Mouse (Mus musculus) small intestine, adult 2 months (tissue): ENCODE results near the gene Akr1c13. TPM values are rescaled to one million over a fixed set of nuclear protein-coding genes. Genes with fewer than 3 reads are reported as not detected.

Experiments
- H3K27ac ChIP-seq: fragments of 200-500 bp; 2 replicates; pipeline ENCODE4 v1.5.1; 2012; ENCODE audit warnings: low read depth, low read length, control low read depth, inconsistent platforms; ENCODE audit not compliant: insufficient read depth
- H3K27me3 ChIP-seq: fragments of 200-500 bp; 2 replicates; pipeline ENCODE4 v1.6.1; 2012; ENCODE audit warnings: mild to moderate bottlenecking, moderate library complexity, low read length, inconsistent platforms; ENCODE audit not compliant: control insufficient read depth, insufficient read depth
- H3K36me3 ChIP-seq: fragments of 200-500 bp; 2 replicates; pipeline ENCODE4 v1.6.1; 2012; ENCODE audit warnings: mild to moderate bottlenecking, low read length, control low read depth, inconsistent platforms; ENCODE audit not compliant: control insufficient read depth, insufficient read depth
- H3K4me1 ChIP-seq: fragments of 200-500 bp; 2 replicates; pipeline ENCODE4 v1.6.1; 2012; ENCODE audit warnings: low read length, inconsistent platforms, mixed read lengths; ENCODE audit not compliant: control insufficient read depth, insufficient read depth, insufficient read length
- H3K4me3 ChIP-seq: fragments of 200-500 bp; 2 replicates; pipeline ENCODE4 v1.5.1; 2012; ENCODE audit warnings: low read depth, mild to moderate bottlenecking, control low read depth, inconsistent platforms, low read length, moderate library complexity
- CTCF ChIP-seq: fragments of 200-500 bp; IDR thresholded peaks from 2 replicates; pipeline ENCODE4 v1.5.1; 2012; ENCODE audit warnings: low read depth, mild to moderate bottlenecking, control low read depth, inconsistent platforms, low read length, moderate library complexity, mixed read lengths; ENCODE audit not compliant: insufficient replicate concordance, insufficient read length; ENCODE audit errors: extremely low read depth
- POLR2A ChIP-seq: fragments of 200-500 bp; IDR thresholded peaks from 2 replicates; pipeline ENCODE4 v1.6.1; 2012; ENCODE audit warnings: low read depth, mild to moderate bottlenecking, control low read depth, inconsistent platforms, low read length, moderate library complexity
- WGBS: fragments of 180-500 bp; shearing (Covaris S2); methylation state at CpG from one replicate; pipeline ENCODE4 v1.1.7; 2018; 5-methylcytosine and 5-hydroxymethylcytosine counted together
- polyA plus RNA-seq: library from polyadenylated mRNA; depleted of rRNA; stranded (reverse); fragments of >200 nt; gene quantifications from 2 replicates; pipeline ENCODE4 v1.2.3, GENCODE M21; 2012; rRNA removed

Gene Akr1c13
- polyA plus RNA-seq, 1 experiment = 5.9 TPM

DNA sequence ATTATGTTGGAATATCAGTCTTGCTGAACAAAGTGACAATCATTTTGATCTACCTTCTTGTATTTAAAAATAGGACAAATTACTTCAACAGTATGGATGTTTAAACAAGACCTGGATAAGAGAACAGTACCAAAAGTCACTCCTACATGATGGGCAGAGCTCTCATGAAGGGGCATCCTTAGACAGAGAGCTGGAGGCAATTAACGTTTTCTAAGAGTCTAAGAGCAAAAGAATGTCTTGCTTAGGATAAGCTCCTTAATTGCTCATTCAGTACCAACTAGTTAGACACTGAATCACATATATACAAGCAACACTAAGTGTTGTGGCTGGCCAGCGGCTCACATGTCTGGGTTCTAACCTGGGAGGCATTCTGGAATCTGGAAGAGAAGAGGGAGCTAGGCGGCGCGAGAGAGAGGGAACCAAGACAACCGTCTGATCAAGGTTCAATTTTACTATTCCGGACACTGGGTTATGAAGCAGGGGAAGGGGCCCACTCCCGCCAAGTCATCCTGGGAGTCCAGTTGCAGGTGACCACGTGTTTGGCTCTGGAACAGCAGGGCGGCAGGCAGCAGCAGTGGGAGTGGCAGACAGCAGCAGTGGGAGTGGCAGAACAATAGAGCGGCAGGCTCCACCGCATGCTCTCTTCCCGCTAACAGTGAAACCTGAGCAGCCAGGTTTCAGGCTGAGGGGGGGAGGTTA is 54.1 kb downstream of the Akr1c13 start:
- Histone ChIP-seq H3K27me3 (no peaks in the 10 kb centered on the region), H3K4me1 (no peaks in the 10 kb centered on the region), H3K27ac (no peak overlapping the region), H3K4me3 (peak overlapping the region; percentile 17; the same call in 1 of the 2 replicates), H3K36me3 (peaks cover 15% of the 10 kb centered on the region; the same call in 1 of the 2 replicates)
- WGBS = 4% methylated on average over 13 of the region's 13 CpGs
- TF ChIP-seq CTCF (no peak), POLR2A (no peak)

DNA sequence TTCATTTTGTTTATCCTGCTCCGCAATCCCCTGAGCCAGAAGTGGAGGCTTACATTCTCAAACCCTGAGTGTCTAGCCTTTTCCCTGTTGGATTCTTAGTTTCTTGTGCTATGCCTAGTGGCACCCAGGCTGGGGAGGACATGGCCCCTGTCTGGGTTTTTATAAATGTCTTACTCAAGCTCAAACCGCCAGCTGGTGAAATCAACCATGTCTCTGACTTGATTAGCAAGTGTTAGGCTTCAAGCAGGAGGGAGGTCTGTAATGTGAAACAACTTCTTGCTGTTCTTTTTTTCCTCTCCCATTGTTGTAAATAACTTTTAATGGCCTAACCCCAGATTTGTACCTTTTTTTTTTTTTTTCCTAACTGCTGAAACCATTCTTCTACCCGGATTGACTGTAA is 58.4 kb downstream of the Akr1c13 start:
- no peak overlapping the region for H3K27ac ChIP-seq
- H3K4me3 ChIP-seq = no peak overlapping the region
- no peaks in the 10 kb centered on the region; the same call in 1 of the 2 replicates for H3K27me3 ChIP-seq
- 88% methylated on average over 3 of the region's 3 CpGs for WGBS
- peaks cover 2% of the 10 kb centered on the region; the same call in 1 of the 2 replicates for H3K36me3 ChIP-seq
- TF ChIP-seq POLR2A (no peak), CTCF (no peak)
- no peaks in the 10 kb centered on the region for H3K4me1 ChIP-seq

Other genes with a start within 250 kb of the Akr1c13 start
- gene Ucn3, start 245.8 kb upstream of the Akr1c13 start, polyA plus RNA-seq = 1.2 and 1.3 TPM in 2 replicates
- gene Akr1c14, start 142.1 kb upstream of the Akr1c13 start, polyA plus RNA-seq = 0.44 and 1.1 TPM in 2 replicates
- gene Akr1c18, start 40.5 kb upstream of the Akr1c13 start, polyA plus RNA-seq = not detected in 2 replicates
- gene Akr1c19, start 37.5 kb downstream of the Akr1c13 start, polyA plus RNA-seq = 2.0 and 2.8 TPM in 2 replicates
- gene Akr1c12, start 88.3 kb downstream of the Akr1c13 start, polyA plus RNA-seq = 6.0 and 13.0 TPM in 2 replicates
- not detected in 2 replicates for gene Akr1c6, start 243.2 kb downstream of the Akr1c13 start, polyA plus RNA-seq